Mouse (Mus musculus) kidney, adult 2 months (tissue): ENCODE data around the gene Robo2.

ENCODE experiments used
- CTCF ChIP-seq: fragments of 200-500 bp; conservative IDR thresholded peaks from 2 replicates; pipeline ENCODE4 v1.5.1; 2011; ENCODE audit warnings: low read depth, mild to moderate bottlenecking, control low read depth, low read length, moderate library complexity, mixed read lengths; ENCODE audit not compliant: insufficient read depth, insufficient read length
- POLR2A ChIP-seq: fragments of 200-500 bp; IDR thresholded peaks from one replicate; pipeline ENCODE4 v1.6.1; 2011; ENCODE audit warnings: low read depth, low read length, control low read depth

DNA sequence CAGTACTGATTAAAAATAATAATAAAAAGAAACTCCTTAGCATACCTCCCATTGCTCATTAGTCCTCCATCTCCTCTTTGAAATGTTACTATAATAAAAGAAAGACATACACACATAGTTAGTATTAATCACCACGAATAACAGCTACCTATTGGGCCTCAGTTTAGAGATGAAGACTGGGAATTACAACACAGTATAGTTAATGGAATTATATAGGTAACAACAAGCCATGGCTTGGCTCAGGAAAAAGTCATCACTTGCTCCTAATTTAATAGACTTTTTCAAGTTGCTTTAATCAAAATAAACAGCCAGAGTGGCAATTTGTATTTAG, 471.4 kb downstream of the Robo2 start:
- no peak for TF ChIP-seq CTCF
- TF ChIP-seq POLR2A = no peak
